Mouse (Mus musculus) limb, embryonic 11.5 days (tissue): ENCODE data around the gene Gcnt7. TPM values are rescaled to one million over a fixed set of nuclear protein-coding genes. Genes with fewer than 3 reads are reported as not detected.

Experiments
- ATAC-seq: fragments of 200-750 bp; cut with Nextera tagmentation; 2 replicates; pipeline ENCODE4 v1.8.0; 2017; ENCODE audit warnings: low read depth; ENCODE audit not compliant: insufficient number of reproducible peaks, low FRiP score, low TSS enrichment
- DNase-seq: peaks from one replicate; pipeline ENCODE4 v3.0.0-alpha.2; 2015; ENCODE audit warnings: low spot score
- H3K27ac ChIP-seq: fragments of 300-500 bp; sonication (generic); replicated peaks from 2 replicates; pipeline ENCODE4 v1.5.1; 2014; ENCODE audit warnings: low read depth, mild to moderate bottlenecking, low read length
- H3K27me3 ChIP-seq: fragments of 300-500 bp; sonication (generic); 2 replicates; pipeline ENCODE4 v1.6.1; 2014; ENCODE audit warnings: mild to moderate bottlenecking, low read length, mixed read lengths; ENCODE audit not compliant: control insufficient read depth, insufficient read depth
- H3K36me3 ChIP-seq: fragments of 300-500 bp; sonication (generic); 2 replicates; pipeline ENCODE4 v1.6.1; 2014; ENCODE audit warnings: mild to moderate bottlenecking, low read length, moderate library complexity, mixed read lengths; ENCODE audit not compliant: control insufficient read depth, insufficient read depth
- H3K4me1 ChIP-seq: fragments of 300-500 bp; sonication (generic); 2 replicates; pipeline ENCODE4 v1.6.1; 2014; ENCODE audit warnings: low read length, mixed read lengths; ENCODE audit not compliant: control insufficient read depth, insufficient read depth
- H3K4me2 ChIP-seq: fragments of 300-500 bp; sonication (generic); 2 replicates; pipeline ENCODE4 v1.6.1; 2014; ENCODE audit warnings: low read depth, mild to moderate bottlenecking, moderate library complexity; ENCODE audit not compliant: severe bottlenecking
- H3K4me3 ChIP-seq: fragments of 300-500 bp; sonication (generic); 2 replicates; pipeline ENCODE4 v1.5.1; 2014; ENCODE audit warnings: low read depth, low read length
- H3K9ac ChIP-seq: fragments of 300-500 bp; sonication (generic); 2 replicates; pipeline ENCODE4 v1.6.1; 2014; ENCODE audit warnings: mild to moderate bottlenecking, low read length
- H3K9me3 ChIP-seq: fragments of 300-500 bp; sonication (generic); 2 replicates; pipeline ENCODE4 v1.6.1; 2016; ENCODE audit warnings: low read length; ENCODE audit not compliant: control insufficient read depth
- WGBS: fragments of 180-500 bp; shearing (Covaris S2); extraction: QIAGEN DNeasy Blood & Tissue Kit; methylation state at CpG from one replicate; pipeline ENCODE4 v1.1.7; 2014; 5-methylcytosine and 5-hydroxymethylcytosine counted together
- polyA plus RNA-seq: library from polyadenylated mRNA; unstranded; fragments of >200 nt; fragmentation: Nextera tagmentation; extraction: Ambion mirVana; gene quantifications from 2 replicates; pipeline ENCODE4 v1.2.1, GENCODE M21; 2014

The Gcnt7 gene
- 0.56 and 1.1 TPM in 2 replicates for polyA plus RNA-seq

DNA sequence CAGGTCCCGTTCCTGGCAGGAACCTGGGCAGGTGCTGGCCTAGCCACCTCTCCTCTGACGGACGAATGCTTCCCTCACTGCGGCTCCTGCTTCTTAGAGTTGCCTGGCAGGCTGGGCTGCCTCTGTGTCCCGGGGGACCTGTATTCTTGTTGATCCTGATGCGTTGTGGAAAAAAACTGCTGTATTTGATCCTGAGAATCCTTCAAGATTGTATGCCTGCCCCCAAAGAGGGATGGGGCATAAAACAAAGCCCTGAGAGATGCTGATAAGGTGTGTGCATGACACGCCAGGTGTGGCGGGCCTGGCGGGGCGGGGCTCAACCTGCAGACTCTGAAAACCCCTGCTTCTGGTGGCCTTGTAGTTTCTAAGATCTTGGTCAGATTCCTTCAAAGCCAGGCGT lies at the start of gene Gcnt7:
Gene Gcnt7 (minus strand): TSS at position 101 of the 400 bp plus-strand sequence.
- Histone ChIP-seq H3K9me3 (no peaks in the 10 kb centered on the region), H3K4me2 (no peak within 1 kb of the TSS), H3K9ac (no peak within 1 kb of the TSS), H3K4me3 (no peak within 1 kb of the TSS), H3K27me3 (no peaks in the 10 kb centered on the region), H3K4me1 (no peaks in the 10 kb centered on the region), H3K36me3 (no peaks in the 10 kb centered on the region; the same call in 1 of the 2 replicates), H3K27ac (no peak within 1 kb of the TSS)
- DNase-seq (no peak), ATAC-seq (no peak)
- 87% methylated on average over 11 of the region's 11 CpGs for WGBS

DNA sequence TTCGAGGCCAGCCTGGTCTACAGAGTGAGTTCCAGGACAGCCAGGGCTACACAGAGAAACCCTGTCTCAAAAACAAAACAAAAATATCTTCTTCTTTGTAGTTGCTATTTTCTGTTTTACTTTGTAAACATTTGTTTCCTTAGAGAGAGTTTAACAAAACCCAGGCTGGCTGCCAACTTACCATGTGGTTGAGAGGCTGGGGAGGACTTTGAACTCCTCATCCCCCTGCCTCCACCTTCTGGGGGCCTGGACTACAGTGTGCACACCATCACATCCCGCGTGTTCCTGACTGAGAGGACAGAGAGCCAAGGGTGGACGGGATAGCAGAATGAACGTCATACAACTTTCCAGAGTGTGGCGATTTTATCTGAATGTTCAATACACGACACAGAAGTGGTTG lies 47.7 kb upstream of the Gcnt7 start:
- H3K9ac ChIP-seq = no peak overlapping the region
- DNase-seq = no peak
- H3K9me3 ChIP-seq = no peaks in the 10 kb centered on the region
- H3K4me2 ChIP-seq = no peak overlapping the region
- H3K4me1 ChIP-seq = no peaks in the 10 kb centered on the region
- WGBS = 90% methylated on average over 7 of the region's 7 CpGs
- ATAC-seq = no peak
- no peaks in the 10 kb centered on the region for H3K36me3 ChIP-seq
- no peaks in the 10 kb centered on the region for H3K27me3 ChIP-seq
- no peak overlapping the region for H3K4me3 ChIP-seq
- H3K27ac ChIP-seq = no peak overlapping the region

DNA sequence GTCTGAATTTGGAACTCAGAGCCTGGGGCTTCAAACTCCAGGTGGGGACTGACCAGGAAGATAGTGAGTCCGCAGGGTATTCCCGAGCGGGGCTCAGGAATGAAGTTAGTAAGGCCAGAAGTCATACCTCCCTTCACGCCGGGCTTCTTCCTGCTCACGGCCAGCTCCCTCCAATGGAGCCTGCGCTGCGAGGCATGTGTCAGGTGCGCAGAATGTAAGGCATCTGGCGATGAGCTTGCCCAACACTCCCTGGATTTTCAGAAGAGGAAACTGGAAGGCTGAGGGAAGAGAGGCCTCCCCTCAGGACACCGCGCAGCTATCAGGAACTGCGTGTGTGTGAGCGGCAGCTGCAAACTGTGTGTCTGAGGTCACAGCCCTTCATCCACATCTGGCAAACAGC lies 43.8 kb upstream of the Gcnt7 start:
- DNase-seq (no peak), ATAC-seq (no peak)
- Histone ChIP-seq H3K4me1 (no peaks in the 10 kb centered on the region), H3K36me3 (no peaks in the 10 kb centered on the region), H3K9ac (no peak overlapping the region), H3K4me3 (no peak overlapping the region), H3K27ac (no peak overlapping the region), H3K4me2 (no peak overlapping the region), H3K27me3 (no peaks in the 10 kb centered on the region), H3K9me3 (no peaks in the 10 kb centered on the region)
- 56% methylated on average over 14 of the region's 14 CpGs for WGBS

DNA sequence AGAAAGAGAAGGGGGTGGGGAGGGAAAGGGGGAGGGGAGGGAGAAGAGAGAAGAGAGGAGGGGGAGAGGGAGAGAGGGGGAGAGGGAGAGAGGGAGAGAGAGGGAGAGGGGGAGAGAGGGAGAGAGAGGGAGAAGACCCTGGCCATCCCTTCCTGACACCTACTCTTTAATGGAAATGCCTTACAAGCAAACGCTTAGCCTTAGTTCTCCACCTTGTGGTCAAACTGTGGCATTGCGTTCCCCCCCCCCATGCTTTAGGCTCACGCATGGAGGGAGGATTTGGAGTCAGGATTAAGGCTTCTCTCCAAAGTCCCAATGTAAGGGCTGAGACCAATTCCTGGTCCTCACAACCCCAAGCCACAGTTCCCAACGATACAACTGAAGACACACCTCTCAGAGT lies 42.9 kb upstream of the Gcnt7 start:
- Histone ChIP-seq H3K4me2 (no peak overlapping the region), H3K4me3 (no peak overlapping the region), H3K27me3 (no peaks in the 10 kb centered on the region), H3K4me1 (no peaks in the 10 kb centered on the region), H3K27ac (no peak overlapping the region), H3K9ac (no peak overlapping the region), H3K9me3 (no peaks in the 10 kb centered on the region), H3K36me3 (no peaks in the 10 kb centered on the region)
- ATAC-seq = no peak
- DNase-seq = peak; percentile 79
- 2% methylated on average over 4 of the region's 4 CpGs for WGBS

- no peaks in the 10 kb centered on the region for H3K4me1 ChIP-seq
- no peak overlapping the region for H3K9ac ChIP-seq
Observed at GRCm38 (mm10) chr2:172500752-172501316, 42.4 kb upstream of the Gcnt7 start.

GRCm38 (mm10) chr2:172498823-172499222 lies 40.4 kb upstream of the Gcnt7 start:
- WGBS = 80% methylated on average over 3 of the region's 3 CpGs
- no peak overlapping the region for H3K27ac ChIP-seq
- no peak overlapping the region for H3K4me2 ChIP-seq
- no peaks in the 10 kb centered on the region for H3K36me3 ChIP-seq
- no peaks in the 10 kb centered on the region for H3K9me3 ChIP-seq
- H3K4me1 ChIP-seq = no peaks in the 10 kb centered on the region
- no peak for DNase-seq
- no peaks in the 10 kb centered on the region for H3K27me3 ChIP-seq
- H3K4me3 ChIP-seq = no peak overlapping the region
- no peak overlapping the region for H3K9ac ChIP-seq
- ATAC-seq = no peak

More at GRCm38 (mm10) chr2:172500752-172501316, 42.4 kb upstream of the Gcnt7 start:
- DNase-seq (no peak), ATAC-seq (no peak)
- 52% methylated on average over 7 of the region's 7 CpGs for WGBS
- no peak overlapping the region for H3K4me3 ChIP-seq
- H3K4me2 ChIP-seq = no peak overlapping the region
- H3K9me3 ChIP-seq = no peaks in the 10 kb centered on the region
- no peaks in the 10 kb centered on the region for H3K27me3 ChIP-seq
- no peak overlapping the region for H3K27ac ChIP-seq
- H3K36me3 ChIP-seq = no peaks in the 10 kb centered on the region

DNA sequence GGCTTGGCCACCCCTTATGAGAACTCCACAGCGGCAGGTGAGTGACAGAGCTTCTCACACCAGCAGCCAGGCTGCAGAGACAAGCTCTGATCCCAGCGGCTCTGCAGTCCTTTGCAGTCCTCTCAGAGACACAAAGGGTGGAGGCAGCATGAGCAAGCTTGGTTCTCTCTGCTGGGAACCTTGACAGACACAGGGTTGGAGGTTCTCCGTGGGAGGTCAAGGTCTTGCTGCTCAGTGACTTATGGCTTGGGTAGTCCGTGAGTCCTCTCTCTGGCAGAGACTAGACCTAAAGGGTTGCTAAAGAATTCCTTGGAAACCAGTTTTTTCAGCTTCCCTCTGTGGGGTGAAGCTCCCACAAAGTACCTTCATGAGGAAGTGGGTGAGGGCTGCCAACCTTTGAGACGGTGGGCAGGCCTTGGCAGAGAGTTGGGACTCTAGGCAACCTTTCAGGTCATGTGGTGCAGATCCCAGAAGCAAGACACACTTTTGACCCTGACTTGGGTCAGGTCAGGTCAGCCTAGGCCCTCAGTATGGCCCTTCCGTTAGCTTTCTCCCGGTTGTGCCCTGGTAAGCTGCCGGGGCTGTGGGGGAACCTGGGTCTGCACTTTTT lies 38.4 kb upstream of the Gcnt7 start:
- Histone ChIP-seq H3K4me1 (no peaks in the 10 kb centered on the region), H3K4me2 (no peak overlapping the region), H3K36me3 (no peaks in the 10 kb centered on the region), H3K27ac (no peak overlapping the region), H3K27me3 (no peaks in the 10 kb centered on the region), H3K9me3 (no peaks in the 10 kb centered on the region), H3K9ac (no peak overlapping the region), H3K4me3 (no peak overlapping the region)
- ATAC-seq = no peak
- DNase-seq = no peak
- WGBS = 70% methylated on average over 8 of the region's 8 CpGs

DNA sequence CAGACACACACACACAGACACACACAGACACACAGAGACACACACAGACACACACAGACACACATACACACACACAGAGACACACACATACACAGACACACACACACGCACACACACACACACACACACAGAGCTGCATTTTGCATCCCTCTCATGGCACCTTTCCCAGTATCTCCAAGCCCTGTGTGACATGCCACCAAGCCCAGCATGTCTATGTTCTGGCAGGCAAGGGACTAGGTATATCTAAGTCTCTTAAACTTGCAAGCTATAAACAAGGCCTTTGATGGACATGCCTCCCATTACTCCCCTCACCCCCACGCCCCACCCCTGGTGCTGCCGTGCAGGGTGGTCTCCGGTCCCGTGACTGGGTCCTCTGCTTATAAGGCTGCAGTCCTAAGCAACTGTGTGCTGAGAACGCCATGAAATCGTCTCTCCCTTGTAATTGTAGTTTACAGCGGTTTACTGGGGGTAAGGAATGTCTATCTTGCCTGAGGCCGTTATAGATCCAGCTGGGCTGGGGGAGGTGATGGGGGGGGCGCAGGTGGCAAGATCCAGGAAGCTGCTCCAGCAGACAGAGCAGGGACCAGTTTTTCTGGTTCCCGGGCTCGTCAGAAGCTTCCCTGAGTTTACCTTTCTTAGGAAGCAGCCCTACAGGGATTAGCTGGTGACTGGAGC lies 26.4 kb upstream of the Gcnt7 start:
- no peaks in the 10 kb centered on the region for H3K9me3 ChIP-seq
- WGBS = 21% methylated on average over 12 of the region's 12 CpGs
- H3K4me3 ChIP-seq = no peak overlapping the region
- DNase-seq (peak; percentile 63), ATAC-seq (0 out of 2 replicates have a peak, but pooled peaks have one; percentile 28)
- H3K36me3 ChIP-seq = no peaks in the 10 kb centered on the region
- H3K27ac ChIP-seq = no peak overlapping the region
- H3K4me2 ChIP-seq = no peak overlapping the region
- H3K4me1 ChIP-seq = no peaks in the 10 kb centered on the region
- no peak overlapping the region for H3K9ac ChIP-seq
- H3K27me3 ChIP-seq = no peaks in the 10 kb centered on the region
